ENCODE assay signal across 8 mouse cellular contexts in genomic region chr8:80865181-80865784, GRCm38 (mm10). TPM values are rescaled to one million over a fixed set of nuclear protein-coding genes. Genes with fewer than 3 reads are reported as not detected.
DNase-seq lines count a peak whose midpoint lies in the region; ATAC-seq lines count a peak whose summit lies in the region.

No protein-coding gene starts in this region.

- whole genome bisulfite sequencing in lung, embryonic 15.5 days, result 56% methylated on average over 8 of the region's 8 CpGs
- WGBS in midbrain, embryonic 10.5 days, result 77% methylated on average over 8 of the region's 8 CpGs

- no peaks in the 10 kb centered on the region for H3K36me3 ChIP-seq in lung, embryonic 15.5 days
- H3K36me3 ChIP-seq in midbrain, embryonic 10.5 days, result no peaks in the 10 kb centered on the region

- peak overlapping the region; percentile 29; the same call in 1 of the 2 replicates for H3K27ac ChIP-seq in lung, embryonic 15.5 days
- H3K27ac ChIP-seq in midbrain, embryonic 10.5 days (replicated peaks), result no peak overlapping the region

- no peaks in the 10 kb centered on the region for H3K9me3 ChIP-seq in lung, embryonic 15.5 days
- H3K9me3 ChIP-seq in midbrain, embryonic 10.5 days (replicated peaks), result no peaks in the 10 kb centered on the region

- H3K4me3 ChIP-seq in lung, embryonic 15.5 days, result no peak overlapping the region
- no peak overlapping the region for H3K4me3 ChIP-seq in midbrain, embryonic 10.5 days

- peaks cover 44% of the 10 kb centered on the region for H3K4me1 ChIP-seq in lung, embryonic 15.5 days
- H3K4me1 ChIP-seq in midbrain, embryonic 10.5 days, result peaks cover 39% of the 10 kb centered on the region

- H3K9ac ChIP-seq in lung, embryonic 15.5 days, result no peak overlapping the region

- ATAC-seq in lung, embryonic 15.5 days (ENCODE audit: borderline replicate concordance, extremely low read depth, low FRiP score, low TSS enrichment), result no peak

- peak; percentile 37 for DNase-seq in cerebellum, adult 9-11 months
- no peak for DNase-seq in cerebellum, postnatal 36 days
- DNase-seq in lung, postnatal 14 days, result no peak
- peak; percentile 54 to 70 for DNase-seq in layer of hippocampus, postnatal 10 days (ENCODE audit: low spot score in 2 of 2)
- DNase-seq in right cerebral cortex, postnatal 4 days, result peak; percentile 34
- no peak for DNase-seq in kidney, postnatal 4 days
- no peak for DNase-seq in midbrain, embryonic 10.5 days (ENCODE audit: low spot score)

- no peaks in the 10 kb centered on the region for H3K27me3 ChIP-seq in lung, embryonic 15.5 days
- H3K27me3 ChIP-seq in midbrain, embryonic 10.5 days (ENCODE audit: low read depth, poor library complexity, severe bottlenecking), result no peaks in the 10 kb centered on the region

- no peak overlapping the region for H3K4me2 ChIP-seq in lung, embryonic 15.5 days

RNA-seq across cellular contexts. Expression of gene Gab1, which starts 15.0 kb away (rescaled TPM):
- 20.2 and 22.2 TPM in 2 replicates for polyA plus RNA-seq in lung, embryonic 15.5 days (2015; fragmentation: Nextera tagmentation; extraction: Ambion mirVana)
- total RNA-seq in layer of hippocampus, postnatal 10 days (2021), result 10 to 100 TPM; 17.4 to 18.6 TPM
- polyA plus RNA-seq in midbrain, embryonic 10.5 days (2016; fragmentation: Nextera tagmentation; extraction: Ambion mirVana), result 12.9 and 13.0 TPM in 2 replicates

Comparison
In these comparisons a context has a peak if more than half of its experiments do, and no peak if none do; other contexts are left out.
1. DNase-seq: peak in cerebellum, adult 9-11 months (single experiment), layer of hippocampus, postnatal 10 days (2 of 2) and right cerebral cortex, postnatal 4 days (single experiment); none in cerebellum, postnatal 36 days (0 of 2), lung, postnatal 14 days (single experiment), kidney, postnatal 4 days (0 of 2) and midbrain, embryonic 10.5 days (single experiment).